Mouse (Mus musculus): ENCODE results near the gene Irak3.

DNA sequence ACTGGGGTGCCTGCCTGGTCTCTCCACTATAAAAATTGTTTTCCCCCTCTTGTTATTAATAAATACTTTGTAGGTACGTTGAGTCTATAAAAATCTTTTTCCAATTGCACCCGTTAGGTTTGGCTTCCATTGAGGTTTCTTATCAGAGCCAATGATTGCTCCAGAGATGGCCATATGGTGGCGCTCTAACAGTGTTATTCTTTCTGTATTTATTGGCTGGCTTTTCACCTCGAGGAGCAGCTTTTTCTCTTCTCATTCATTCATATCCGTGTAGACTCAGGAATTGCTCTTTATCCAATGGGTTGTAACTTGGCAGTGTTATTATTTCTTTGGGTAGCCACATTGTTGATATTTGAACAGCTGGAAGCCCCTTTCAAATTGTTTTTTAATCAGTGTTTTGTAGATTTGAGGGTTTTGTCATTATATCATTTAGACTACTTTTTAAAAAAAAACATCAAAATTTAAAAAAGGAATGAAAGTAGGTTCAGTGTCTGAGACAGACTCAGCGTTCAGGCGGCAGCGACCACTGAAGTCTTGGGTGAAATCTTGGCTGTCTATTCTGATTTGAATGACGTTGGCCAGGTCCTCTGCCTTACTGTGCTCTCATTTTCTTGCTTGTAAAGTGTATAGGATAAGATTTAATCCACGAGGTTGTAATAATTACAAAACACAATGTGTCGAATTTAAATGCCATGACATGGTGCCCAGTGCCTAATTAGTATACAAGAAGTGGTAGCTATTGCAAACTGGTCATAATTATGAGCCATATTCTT lies 49.2 kb upstream of the Irak3 start:
- no peak for TF ChIP-seq CTCF (IDR thresholded peaks at IDR 0.05; ENCODE audit: extremely low read depth, insufficient read length, insufficient replicate concordance, low read depth, low read length)
- TF ChIP-seq POLR2A (IDR thresholded peaks at IDR 0.05; ENCODE audit: low read depth, low read length): no peak

Data from small intestine, adult 2 months (tissue).